In genomic region chr14:76569271-76569961, GRCm38 (mm10) we compare ENCODE assay signal across 8 mouse cellular contexts. TPM values are rescaled to one million over a fixed set of nuclear protein-coding genes. Genes with fewer than 3 reads are reported as not detected.
A peak's percentile ranks its signal among the peaks of the same experiment; 100 is the strongest.
DNase-seq lines count a peak whose midpoint lies in the region; ATAC-seq and TF ChIP-seq lines count a peak whose summit lies in the region.

No protein-coding gene starts in this region.

- no peaks in the 10 kb centered on the region for H3K9me3 ChIP-seq in intestine, embryonic 14.5 days (ENCODE audit: control insufficient read depth, low read length)
- no peaks in the 10 kb centered on the region for H3K9me3 ChIP-seq in intestine, postnatal 0 days (ENCODE audit: control insufficient read depth)
- no peaks in the 10 kb centered on the region for H3K9me3 ChIP-seq in heart, embryonic 13.5 days
- H3K9me3 ChIP-seq in midbrain, embryonic 15.5 days, result no peaks in the 10 kb centered on the region

- no peak overlapping the region for H3K9ac ChIP-seq in intestine, embryonic 14.5 days (ENCODE audit: low read length)
- H3K9ac ChIP-seq in intestine, postnatal 0 days (ENCODE audit: low read depth, low read length), result no peak overlapping the region
- no peak overlapping the region for H3K9ac ChIP-seq in heart, embryonic 13.5 days
- H3K9ac ChIP-seq in midbrain, embryonic 15.5 days, result no peak overlapping the region

- peak overlapping the region; percentile 34; the same call in 1 of the 2 replicates for H3K27ac ChIP-seq in intestine, embryonic 14.5 days (ENCODE audit: low read depth)
- H3K27ac ChIP-seq in intestine, postnatal 0 days (ENCODE audit: low read depth, low read length), result no peak overlapping the region
- H3K27ac ChIP-seq in heart, embryonic 13.5 days (replicated peaks), result peak overlapping the region; percentile 29
- H3K27ac ChIP-seq in midbrain, embryonic 15.5 days, result no peak overlapping the region

- no peak overlapping the region for H3K4me3 ChIP-seq in intestine, embryonic 14.5 days (ENCODE audit: low read depth, low read length)
- H3K4me3 ChIP-seq in intestine, postnatal 0 days (ENCODE audit: low read depth, low read length), result no peak overlapping the region
- no peak overlapping the region for H3K4me3 ChIP-seq in heart, embryonic 13.5 days
- no peak overlapping the region for H3K4me3 ChIP-seq in midbrain, embryonic 15.5 days

- H3K4me1 ChIP-seq in intestine, embryonic 14.5 days (replicated peaks; ENCODE audit: control insufficient read depth, insufficient read depth, low read length), result peaks cover 14% of the 10 kb centered on the region
- H3K4me1 ChIP-seq in intestine, postnatal 0 days (replicated peaks; ENCODE audit: control insufficient read depth, insufficient read depth, low read length), result no peaks in the 10 kb centered on the region; the same call in 1 of the 2 replicates
- H3K4me1 ChIP-seq in heart, embryonic 13.5 days, result peaks cover 14% of the 10 kb centered on the region
- no peaks in the 10 kb centered on the region for H3K4me1 ChIP-seq in midbrain, embryonic 15.5 days

- no peaks in the 10 kb centered on the region for H3K36me3 ChIP-seq in intestine, embryonic 14.5 days (ENCODE audit: control insufficient read depth, insufficient read depth, low read length)
- no peaks in the 10 kb centered on the region for H3K36me3 ChIP-seq in intestine, postnatal 0 days (ENCODE audit: control insufficient read depth, insufficient read depth)
- no peaks in the 10 kb centered on the region for H3K36me3 ChIP-seq in heart, embryonic 13.5 days
- H3K36me3 ChIP-seq in midbrain, embryonic 15.5 days (replicated peaks), result no peaks in the 10 kb centered on the region

- no peak overlapping the region for H3K4me2 ChIP-seq in intestine, embryonic 14.5 days (ENCODE audit: low read length)
- no peak overlapping the region for H3K4me2 ChIP-seq in intestine, postnatal 0 days (replicated peaks; ENCODE audit: low read depth)
- H3K4me2 ChIP-seq in heart, embryonic 13.5 days, result no peak overlapping the region
- H3K4me2 ChIP-seq in midbrain, embryonic 15.5 days, result no peak overlapping the region

- no peak for TF ChIP-seq CTCF in intestine, postnatal 0 days (IDR thresholded peaks at IDR 0.05; ENCODE audit: low read depth)

- DNase-seq in intestine, embryonic 14.5 days (ENCODE audit: low spot score), result no peak
- DNase-seq in T-cell, adult 2 months (ENCODE audit: low spot score), result peak; percentile 31
- DNase-seq in lung, postnatal 10 days, result peak; percentile 42
- DNase-seq in spleen, postnatal 14 days (ENCODE audit: low spot score in 2 of 2), result no peak
- DNase-seq in adrenal gland, adult 8-10 months, result no peak

- WGBS in intestine, embryonic 14.5 days, result 20% methylated on average over 9 of the region's 9 CpGs
- WGBS in intestine, postnatal 0 days, result 21% methylated on average over 9 of the region's 9 CpGs
- WGBS in heart, embryonic 13.5 days, result 19% methylated on average over 9 of the region's 9 CpGs
- 77% methylated on average over 9 of the region's 9 CpGs for WGBS in midbrain, embryonic 15.5 days

- H3K27me3 ChIP-seq in intestine, embryonic 14.5 days (replicated peaks; ENCODE audit: control insufficient read depth, insufficient read depth, low read length), result no peaks in the 10 kb centered on the region
- H3K27me3 ChIP-seq in intestine, postnatal 0 days (replicated peaks; ENCODE audit: control insufficient read depth, insufficient read depth, low read length), result no peaks in the 10 kb centered on the region
- no peaks in the 10 kb centered on the region for H3K27me3 ChIP-seq in heart, embryonic 13.5 days (replicated peaks)
- no peaks in the 10 kb centered on the region for H3K27me3 ChIP-seq in midbrain, embryonic 15.5 days (replicated peaks)

- ATAC-seq in intestine, embryonic 14.5 days (replicated peaks; ENCODE audit: low FRiP score, low TSS enrichment, low read depth), result peak; percentile 68
- no peak for ATAC-seq in intestine, postnatal 0 days
- no peak for ATAC-seq in heart, embryonic 13.5 days (ENCODE audit: extremely low read depth, insufficient number of reproducible peaks, low FRiP score, low TSS enrichment)
- no peak for ATAC-seq in midbrain, embryonic 15.5 days (replicated peaks)

RNA-seq across cellular contexts. Expression of gene Serp2, which starts 12.7 kb away (rescaled TPM):
- polyA plus RNA-seq in intestine, embryonic 14.5 days (2014; fragmentation: Nextera tagmentation; extraction: Ambion mirVana), result 13.0 and 13.6 TPM in 2 replicates
- 7.5 and 7.7 TPM in 2 replicates for polyA plus RNA-seq in intestine, postnatal 0 days (2015; fragmentation: Nextera tagmentation; extraction: Ambion mirVana)
- 12.2 and 13.6 TPM in 2 replicates for polyA plus RNA-seq in heart, embryonic 13.5 days (2015; fragmentation: Nextera tagmentation; extraction: Ambion mirVana)
- polyA plus RNA-seq in midbrain, embryonic 15.5 days (2015; fragmentation: Nextera tagmentation; extraction: Ambion mirVana), result 186 and 187 TPM in 2 replicates
- total RNA-seq in adrenal gland, adult 8-10 months (2022), result 1 to 10 TPM; 4.5 to 10.0 (median 6.7) TPM

Comparison
In these comparisons a context has a peak if more than half of its experiments do, and no peak if none do; other contexts are left out.
1. H3K27ac ChIP-seq: peak in intestine, embryonic 14.5 days (single experiment) and heart, embryonic 13.5 days (single experiment); none in intestine, postnatal 0 days (single experiment) and midbrain, embryonic 15.5 days (single experiment).
2. DNase-seq: peak in T-cell, adult 2 months (single experiment) and lung, postnatal 10 days (single experiment); none in intestine, embryonic 14.5 days (single experiment), spleen, postnatal 14 days (0 of 2) and adrenal gland, adult 8-10 months (single experiment).
3. RNA of gene Serp2, which starts 12.7 kb away (polyA plus RNA-seq): 186 to 187 TPM in midbrain, embryonic 15.5 days; 13.0 to 13.6 TPM in intestine, embryonic 14.5 days, 12.2 to 13.6 TPM in heart, embryonic 13.5 days and 7.5 to 7.7 TPM in intestine, postnatal 0 days; every median in the first group is over 10 times any median in the second.